Mouse (Mus musculus) MEL (cell line): ENCODE results near the gene Rhbdl1.

Experiments
- EP300 ChIP-seq, 2 experiments: IDR thresholded peaks; 2 replicates each; pipeline ENCODE4 v1.6.1; 2011; ENCODE audit warnings: improper control_type of control experiment in 2 of 2, low read length in 2 of 2, low read depth in 1 of 2, mild to moderate bottlenecking in 1 of 2
- HCFC1 ChIP-seq: IDR thresholded peaks from 2 replicates; pipeline ENCODE4 v1.6.1; 2012; ENCODE audit warnings: low read depth, mild to moderate bottlenecking, inconsistent platforms, low read length, improper control_type of control experiment, moderate library complexity
- POLR2A ChIP-seq, 2 experiments: IDR thresholded peaks; 2 replicates each; pipeline ENCODE4 v1.6.1; 2011 to 2012; ENCODE audit warnings: low read length in 2 of 2, mild to moderate bottlenecking in 2 of 2, control low read depth in 1 of 2, improper control_type of control experiment in 1 of 2, low read depth in 1 of 2, moderate library complexity in 1 of 2; ENCODE audit not compliant: control insufficient read depth in 1 of 2, insufficient read depth in 1 of 2, poor library complexity in 1 of 2
- ZKSCAN1 ChIP-seq: IDR thresholded peaks from 2 replicates; pipeline ENCODE4 v1.6.1; 2012; ENCODE audit warnings: low read depth, mild to moderate bottlenecking, inconsistent platforms, low read length, improper control_type of control experiment, moderate library complexity

DNA sequence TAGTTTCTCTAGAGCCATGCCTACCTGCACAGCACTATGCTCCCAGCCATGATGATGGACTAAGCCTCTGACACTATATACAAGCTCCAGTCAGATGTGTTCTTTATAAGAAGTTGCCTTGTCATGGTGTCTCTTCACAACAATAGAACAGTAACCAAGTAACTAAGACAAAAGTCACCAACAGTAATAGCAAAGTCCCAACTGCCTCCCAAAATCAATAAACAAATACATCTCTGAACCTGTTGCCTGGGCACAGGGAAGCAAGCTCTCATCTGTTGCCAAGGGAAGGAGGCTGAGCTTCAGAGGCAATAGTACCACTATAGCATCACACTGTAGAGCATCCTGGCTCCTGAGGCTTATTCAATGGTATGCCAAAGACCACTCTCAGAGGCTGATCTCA is 49.7 kb upstream of the Rhbdl1 start:
- TF ChIP-seq ZKSCAN1 (no peak), POLR2A (IDR thresholded peaks at IDR 0.05; ENCODE audit: control insufficient read depth in 1 of 2, insufficient read depth in 1 of 2, low read depth in 1 of 2, low read length in 2 of 2, poor library complexity in 1 of 2) (no peak), HCFC1 (no peak), EP300 (IDR thresholded peaks at IDR 0.05; ENCODE audit: low read depth in 1 of 2, low read length in 2 of 2) (no peak)
